Mouse (Mus musculus) heart, embryonic 10.5 days (tissue): ENCODE measurements around the gene Hmmr. TPM values are rescaled to one million over a fixed set of nuclear protein-coding genes. Genes with fewer than 3 reads are reported as not detected.
A peak's percentile ranks its signal among the peaks of the same experiment; 100 is the strongest.
"Not testable (repeated sequence)": the region's sequence is repeated elsewhere in the genome, so short reads cannot be mapped to it uniquely, and the experiment has no call there.

ENCODE experiments used
- DNase-seq: peaks from one replicate; pipeline ENCODE4 v3.0.0-alpha.2; 2017; ENCODE audit warnings: low spot score
- H3K27ac ChIP-seq: fragments of 300-500 bp; sonication (generic); 2 replicates; pipeline ENCODE4 v1.5.1; 2016; ENCODE audit warnings: mild to moderate bottlenecking
- H3K27me3 ChIP-seq: fragments of 300-500 bp; sonication (generic); 2 replicates; pipeline ENCODE4 v1.6.1; 2016; ENCODE audit warnings: mild to moderate bottlenecking; ENCODE audit not compliant: poor library complexity, insufficient read depth, severe bottlenecking
- H3K36me3 ChIP-seq: fragments of 300-500 bp; sonication (generic); 2 replicates; pipeline ENCODE4 v1.6.1; 2016; ENCODE audit warnings: mild to moderate bottlenecking, moderate library complexity
- H3K4me1 ChIP-seq: fragments of 300-500 bp; sonication (generic); 2 replicates; pipeline ENCODE4 v1.6.1; 2016; ENCODE audit warnings: mild to moderate bottlenecking
- H3K4me3 ChIP-seq: fragments of 300-500 bp; sonication (generic); 2 replicates; pipeline ENCODE4 v1.5.1; 2016; ENCODE audit warnings: mild to moderate bottlenecking, moderate library complexity
- H3K9me3 ChIP-seq: fragments of 300-500 bp; sonication (generic); 2 replicates; pipeline ENCODE4 v1.6.1; 2016; ENCODE audit warnings: mild to moderate bottlenecking, moderate library complexity
- WGBS: fragments of 180-500 bp; shearing (Covaris S2); methylation state at CpG from one replicate; pipeline ENCODE4 v1.1.7; 2016; 5-methylcytosine and 5-hydroxymethylcytosine counted together
- polyA plus RNA-seq: library from polyadenylated mRNA; unstranded; fragments of >200 nt; fragmentation: Nextera tagmentation; extraction: Ambion mirVana; gene quantifications from 2 replicates; pipeline ENCODE4 v1.2.1, GENCODE M21; 2016

The Hmmr gene
- polyA plus RNA-seq, 1 experiment from 2014 or later = 63.0 TPM

GRCm38 (mm10) chr11:40744348-40744747 lies 11.1 kb upstream of the Hmmr start:
- Histone ChIP-seq H3K27me3 (no peaks in the 10 kb centered on the region), H3K27ac (no peak overlapping the region), H3K4me3 (no peak overlapping the region), H3K36me3 (peaks cover 22% of the 10 kb centered on the region; the same call in 1 of the 2 replicates), H3K4me1 (no peaks in the 10 kb centered on the region), H3K9me3 (no peaks in the 10 kb centered on the region)
- no peak for DNase-seq
- 82% methylated on average over 3 of the region's 3 CpGs for WGBS

- H3K36me3 ChIP-seq = peaks cover 45% of the 10 kb centered on the region
- no peak overlapping the region for H3K4me3 ChIP-seq
- DNase-seq = no peak
- H3K27me3 ChIP-seq = no peaks in the 10 kb centered on the region
- H3K9me3 ChIP-seq = no peaks in the 10 kb centered on the region
- 90% methylated on average over 12 of the region's 12 CpGs for WGBS
- no peak overlapping the region for H3K27ac ChIP-seq
- no peaks in the 10 kb centered on the region for H3K4me1 ChIP-seq
Observed at GRCm38 (mm10) chr11:40741605-40742262, 8.5 kb upstream of the Hmmr start.

- H3K27me3 ChIP-seq = no peaks in the 10 kb centered on the region
- H3K4me1 ChIP-seq = peaks cover 7% of the 10 kb centered on the region; the same call in 1 of the 2 replicates
- H3K9me3 ChIP-seq = no peaks in the 10 kb centered on the region
- no peak overlapping the region for H3K4me3 ChIP-seq
- peaks cover 53% of the 10 kb centered on the region for H3K36me3 ChIP-seq
- WGBS = 89% methylated on average over 3 of the region's 3 CpGs
- no peak overlapping the region for H3K27ac ChIP-seq
- DNase-seq = no peak
Observed at GRCm38 (mm10) chr11:40737369-40737768, 4.1 kb upstream of the Hmmr start.

- WGBS = 5% methylated on average over 11 of the region's 11 CpGs
- peaks cover 33% of the 10 kb centered on the region for H3K36me3 ChIP-seq
- H3K4me1 ChIP-seq = peaks cover 16% of the 10 kb centered on the region
- H3K27me3 ChIP-seq = no peaks in the 10 kb centered on the region
- H3K27ac ChIP-seq = peak overlapping the region; percentile 94
- peak overlapping the region; percentile 77 for H3K4me3 ChIP-seq
- DNase-seq = no peak
- no peaks in the 10 kb centered on the region for H3K9me3 ChIP-seq
Observed at GRCm38 (mm10) chr11:40734251-40734752, 1.1 kb upstream of the Hmmr start.

GRCm38 (mm10) chr11:40732997-40733338 lies 254 bp downstream of the Hmmr start:
- Histone ChIP-seq H3K9me3 (no peaks in the 10 kb centered on the region), H3K27ac (peak overlapping the region; percentile 88), H3K4me3 (peak overlapping the region; percentile 77), H3K27me3 (no peaks in the 10 kb centered on the region), H3K4me1 (peaks cover 16% of the 10 kb centered on the region), H3K36me3 (peaks cover 36% of the 10 kb centered on the region)
- DNase-seq = no peak
- 1% methylated on average over 14 of the region's 14 CpGs for WGBS

- H3K36me3 ChIP-seq = peaks cover 95% of the 10 kb centered on the region
- H3K4me1 ChIP-seq = no peaks in the 10 kb centered on the region
- no peak for DNase-seq
- H3K27me3 ChIP-seq = no peaks in the 10 kb centered on the region
- H3K27ac ChIP-seq = no peak overlapping the region
- no peaks in the 10 kb centered on the region for H3K9me3 ChIP-seq
- no peak overlapping the region for H3K4me3 ChIP-seq
Observed at GRCm38 (mm10) chr11:40718324-40718723, 14.9 kb downstream of the Hmmr start.

GRCm38 (mm10) chr11:40715524-40715923 lies 17.7 kb downstream of the Hmmr start:
- Histone ChIP-seq H3K4me3 (no peak overlapping the region), H3K36me3 (peaks cover 92% of the 10 kb centered on the region), H3K27ac (no peak overlapping the region), H3K4me1 (no peaks in the 10 kb centered on the region), H3K9me3 (no peaks in the 10 kb centered on the region), H3K27me3 (no peaks in the 10 kb centered on the region)
- 93% methylated on average over 5 of the region's 5 CpGs for WGBS
- no peak for DNase-seq

- Histone ChIP-seq H3K27ac (no peak overlapping the region), H3K9me3 (no peaks in the 10 kb centered on the region), H3K4me3 (no peak overlapping the region), H3K36me3 (peaks cover 91% of the 10 kb centered on the region), H3K27me3 (no peaks in the 10 kb centered on the region), H3K4me1 (no peaks in the 10 kb centered on the region)
- DNase-seq = no peak
- 92% methylated on average over 8 of the region's 8 CpGs for WGBS
Observed at GRCm38 (mm10) chr11:40713858-40714257, 19.4 kb downstream of the Hmmr start.

- H3K4me3 ChIP-seq, H3K27ac ChIP-seq, H3K9me3 ChIP-seq, DNase-seq, H3K4me1 ChIP-seq, H3K27me3 ChIP-seq: not testable (repeated sequence)
- peaks cover 91% of the 10 kb centered on the region for H3K36me3 ChIP-seq
- 84% methylated on average over 6 of the region's 6 CpGs for WGBS
Observed at GRCm38 (mm10) chr11:40709899-40710298, 23.3 kb downstream of the Hmmr start.

GRCm38 (mm10) chr11:40695103-40695502 lies 38.1 kb downstream of the Hmmr start, which contains the start of gene Mat2b:
Gene Mat2b (minus strand): TSS chr11:40695203.
- Histone ChIP-seq H3K4me1 (peaks cover 13% of the 10 kb centered on the region), H3K9me3 (no peaks in the 10 kb centered on the region), H3K4me3 (peak within 1 kb of the TSS; percentile 89), H3K27ac (peak within 1 kb of the TSS; percentile 97), H3K36me3 (peaks cover 6% of the 10 kb centered on the region; the same call in 1 of the 2 replicates), H3K27me3 (no peaks in the 10 kb centered on the region)
- no peak for DNase-seq
- 88% methylated on average over 9 of the region's 9 CpGs for WGBS

GRCm38 (mm10) chr11:40694311-40695087 lies 38.7 kb downstream of the Hmmr start:
- under 1% methylated on average over 31 of the region's 31 CpGs for WGBS
- DNase-seq = peak; percentile 86
- 0 out of 2 replicates have a peak, but pooled peaks cover 2% of the 10 kb centered on the region for H3K36me3 ChIP-seq
- H3K27ac ChIP-seq = peak overlapping the region; percentile 97
- peak overlapping the region; percentile 89 for H3K4me3 ChIP-seq
- peaks cover 13% of the 10 kb centered on the region for H3K4me1 ChIP-seq
- H3K27me3 ChIP-seq = no peaks in the 10 kb centered on the region
- H3K9me3 ChIP-seq = no peaks in the 10 kb centered on the region

- peak; percentile 83 for DNase-seq
- no peaks in the 10 kb centered on the region for H3K36me3 ChIP-seq
- H3K27me3 ChIP-seq = no peaks in the 10 kb centered on the region
- H3K4me3 ChIP-seq = peak overlapping the region; percentile 89
- H3K27ac ChIP-seq = peak overlapping the region; percentile 97
- no peaks in the 10 kb centered on the region for H3K9me3 ChIP-seq
- H3K4me1 ChIP-seq = peaks cover 13% of the 10 kb centered on the region
- under 1% methylated on average over 16 of the region's 16 CpGs for WGBS
Observed at GRCm38 (mm10) chr11:40693366-40693951, 39.8 kb downstream of the Hmmr start.
